Mouse (Mus musculus) layer of hippocampus, postnatal 14 days (tissue): ENCODE data around the gene Prdm11. TPM values are rescaled to one million over a fixed set of nuclear protein-coding genes. Genes with fewer than 3 reads are reported as not detected.

Experiments used
- DNase-seq, 2 experiments: peaks; one replicate each; pipeline ENCODE4 v3.0.0; 2021 to 2022; ENCODE audit warnings: low spot score in 2 of 2, mixed read lengths in 1 of 2
- total RNA-seq, 2 experiments: library from RNA; stranded (reverse); gene quantifications; 2 replicates each; pipeline ENCODE4 v1.2.3; 2021

Prdm11 gene
- total RNA-seq, 2 experiments from 2014 or later: 24.7 to 29.7 TPM

DNA sequence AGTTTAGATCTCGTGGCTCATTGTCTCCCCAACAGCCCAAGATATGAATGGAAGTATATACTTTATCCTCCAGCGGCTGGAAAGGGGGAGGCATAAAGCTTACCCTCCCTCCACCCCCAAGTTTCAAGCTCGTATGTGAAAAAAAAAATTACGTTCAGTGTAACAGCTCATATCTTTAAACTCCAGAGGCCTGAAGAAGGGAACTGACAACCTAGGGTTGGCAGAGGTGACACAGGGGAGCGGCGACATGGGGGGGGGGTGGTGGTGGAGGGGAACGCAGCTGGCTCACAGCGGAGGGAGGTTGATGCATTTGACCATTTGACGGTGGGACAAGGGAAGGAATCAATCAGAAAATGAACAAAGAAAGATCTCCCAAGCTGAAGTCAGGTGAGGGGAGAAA is 74.9 kb downstream of the Prdm11 start:
- no peak for DNase-seq

DNA sequence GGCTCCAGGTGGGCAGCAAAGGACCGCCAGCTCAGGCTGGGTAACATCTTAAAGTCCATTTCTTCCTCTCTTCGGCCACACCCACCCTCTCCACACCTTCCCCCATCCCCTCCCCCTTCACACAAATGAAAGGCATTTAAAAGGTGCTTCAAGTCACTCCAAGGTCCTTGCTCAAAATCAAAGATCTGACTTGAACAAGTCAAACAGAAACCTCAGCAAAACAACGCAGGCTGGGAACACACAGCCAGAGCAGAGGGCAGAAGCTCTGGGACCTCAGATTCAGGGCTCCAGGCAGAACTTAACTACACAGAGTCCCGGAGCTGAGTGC is 78.2 kb downstream of the Prdm11 start:
- DNase-seq: no peak

DNA sequence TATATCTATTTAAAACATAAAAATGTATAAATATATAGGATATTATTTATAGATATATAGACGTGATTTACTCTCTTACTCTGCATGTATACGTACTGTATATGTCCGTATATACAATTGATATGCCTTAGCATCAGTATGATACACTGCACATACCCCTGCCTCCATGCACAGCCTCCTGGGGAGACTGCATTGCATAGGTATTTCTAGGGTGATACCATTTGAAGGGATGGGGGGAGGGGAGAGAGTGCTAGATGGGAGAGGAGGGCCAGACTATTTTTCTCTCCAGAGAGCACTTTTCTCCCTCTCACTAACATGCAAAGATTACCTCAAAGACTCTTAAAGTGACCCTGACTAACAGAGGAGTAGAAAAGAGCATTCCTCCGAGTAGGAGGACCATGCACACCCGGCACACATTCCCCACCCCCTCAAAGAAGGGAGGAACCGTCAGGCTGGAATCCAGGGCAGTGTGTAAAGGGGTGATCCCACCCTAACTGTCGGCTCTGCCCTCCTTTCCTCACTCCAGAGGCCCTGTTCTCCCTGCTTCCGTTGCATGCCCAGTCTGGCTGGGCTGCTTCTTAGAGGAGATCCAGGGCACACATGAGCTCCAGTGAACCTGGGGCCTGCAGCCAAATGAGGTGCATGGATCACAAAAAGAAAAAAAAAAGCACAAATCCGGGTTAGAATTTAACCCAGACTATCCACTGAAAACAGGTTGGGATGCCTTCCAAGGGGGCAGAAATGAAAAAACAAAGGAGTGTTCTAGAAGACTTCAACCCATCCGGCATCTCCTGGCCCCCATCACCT is 78.7 kb downstream of the Prdm11 start:
- DNase-seq: no peak

DNA sequence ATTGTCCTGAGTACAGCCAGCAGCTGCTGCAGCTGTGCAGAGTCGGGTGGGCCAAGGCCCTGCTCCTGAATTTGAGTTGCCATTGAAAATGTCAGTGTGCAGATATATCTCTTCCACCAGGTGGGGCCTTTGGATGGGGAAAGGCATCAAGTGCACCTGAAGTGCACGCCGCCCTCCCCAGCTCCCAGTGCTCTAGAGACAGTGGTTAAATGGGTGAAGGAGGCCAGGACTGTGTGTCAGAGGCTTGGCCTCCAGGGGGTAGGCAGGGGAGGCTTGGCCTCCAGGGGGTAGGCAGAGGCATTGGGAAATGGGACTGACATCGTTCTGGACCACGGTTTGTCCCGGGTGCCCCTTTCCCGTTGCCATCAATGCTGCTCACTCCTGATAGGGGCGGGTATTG is 79.7 kb downstream of the Prdm11 start:
- no peak for DNase-seq

DNA sequence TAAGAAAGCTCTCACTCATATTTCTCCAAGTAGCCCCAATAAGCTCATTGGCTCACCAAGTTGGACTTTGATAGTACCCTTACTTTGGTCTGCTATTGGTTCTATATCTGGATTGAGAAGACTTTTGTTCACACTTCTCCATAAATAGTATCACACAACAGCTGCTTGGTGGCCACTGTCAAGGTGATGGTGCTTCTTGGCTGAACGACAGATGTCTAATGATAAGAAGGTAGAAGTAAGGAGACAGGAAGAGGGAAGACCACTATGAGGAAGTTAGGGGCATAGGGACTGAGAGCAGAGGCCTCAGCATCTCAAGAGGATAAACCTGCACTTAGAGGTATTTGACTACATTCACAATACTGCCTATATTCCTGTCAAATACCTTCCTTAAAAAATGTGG is 81.6 kb downstream of the Prdm11 start:
- no peak for DNase-seq

DNA sequence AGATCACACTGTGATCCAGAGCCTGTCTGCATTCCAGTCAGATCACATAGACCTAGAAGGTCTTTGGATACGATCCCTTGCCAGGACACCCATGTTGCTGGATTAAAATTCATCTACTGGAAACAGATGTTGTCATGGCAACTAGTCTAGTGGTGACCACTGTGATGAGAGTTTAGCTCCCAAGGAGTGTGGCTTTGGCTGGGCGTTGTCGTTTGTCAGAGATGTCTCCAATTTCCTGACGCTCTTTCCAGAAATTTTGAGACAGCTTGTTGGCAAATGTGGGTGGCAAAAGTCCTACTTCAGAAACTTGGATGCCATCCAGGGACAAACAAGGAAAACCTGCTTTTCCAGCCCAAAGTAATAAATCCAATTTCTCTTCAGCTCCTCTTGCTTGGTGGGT is 87.3 kb downstream of the Prdm11 start:
- peak in 1 of 2 experiments; percentile 39 for DNase-seq

DNA sequence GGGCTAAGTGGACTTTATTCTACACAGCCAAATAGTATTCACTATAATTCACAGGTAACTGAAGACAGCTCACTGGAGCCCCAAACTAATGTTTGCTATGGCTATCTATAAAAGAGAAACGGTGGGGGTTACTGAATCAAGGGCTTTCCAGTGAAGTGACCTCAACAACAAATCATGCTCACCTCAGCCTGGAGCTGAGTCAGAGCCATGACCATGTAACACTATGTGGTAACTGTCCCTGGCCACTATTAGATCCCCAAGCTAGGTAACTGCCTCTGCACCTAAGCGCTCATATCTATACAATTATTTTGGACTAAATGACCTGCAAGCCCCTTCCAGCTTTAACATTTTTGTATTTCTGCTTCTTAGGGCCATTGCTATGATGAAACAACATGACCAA is 89.0 kb downstream of the Prdm11 start:
- no peak for DNase-seq

DNA sequence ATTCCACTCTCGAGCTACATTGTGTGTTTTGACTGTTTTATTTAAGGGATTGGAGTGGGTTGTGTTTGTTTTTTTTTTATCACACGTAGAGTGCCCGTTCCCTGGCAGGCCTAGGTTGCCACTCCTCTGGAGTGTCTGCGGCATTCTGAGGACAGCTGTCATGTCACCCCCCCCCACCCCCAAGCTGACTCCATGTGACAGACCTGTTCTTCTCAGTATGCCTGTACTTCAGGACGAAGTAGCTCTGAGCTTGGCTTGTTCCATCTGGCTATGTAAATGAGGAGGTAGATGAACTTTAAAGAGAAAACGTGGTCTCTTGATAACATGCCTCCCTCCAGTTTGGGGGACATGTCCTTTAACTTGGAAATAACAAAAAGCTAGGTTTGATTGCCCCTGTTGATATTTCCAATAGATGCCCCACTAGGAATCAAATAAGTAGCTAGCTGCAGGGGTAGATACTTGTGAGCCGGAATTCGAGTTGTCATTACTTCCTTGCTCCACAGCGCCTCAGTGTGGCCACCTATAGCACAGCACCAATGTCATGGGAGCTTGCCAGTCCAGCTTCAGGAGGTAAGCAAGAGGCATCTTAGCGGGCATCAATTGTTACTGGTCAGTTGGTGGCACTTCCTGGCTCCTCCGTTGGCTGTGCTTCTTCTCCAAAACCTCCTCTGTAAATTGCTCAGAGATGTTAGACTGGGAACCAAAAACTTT is 91.4 kb downstream of the Prdm11 start:
- DNase-seq: peak; percentile 75 to 79

DNA sequence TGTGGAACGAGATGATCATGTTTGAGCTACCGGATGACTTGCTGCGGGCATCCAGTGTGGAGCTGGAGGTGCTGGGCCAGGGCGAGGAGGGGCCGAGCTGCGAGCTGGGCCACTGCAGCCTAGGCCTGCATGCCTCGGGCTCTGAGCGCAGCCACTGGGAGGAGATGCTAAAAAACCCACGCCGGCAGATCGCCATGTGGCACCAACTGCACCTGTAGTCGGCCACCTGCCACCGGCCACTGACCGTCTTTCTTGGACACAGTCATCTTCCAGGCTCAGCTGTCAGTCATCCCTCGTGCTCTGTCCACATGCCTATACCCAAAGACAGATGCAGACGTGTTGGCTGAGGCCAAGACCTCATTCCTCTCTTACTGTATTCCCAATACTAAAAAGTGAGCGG is 92.5 kb downstream of the Prdm11 start:
- DNase-seq: no peak

DNA sequence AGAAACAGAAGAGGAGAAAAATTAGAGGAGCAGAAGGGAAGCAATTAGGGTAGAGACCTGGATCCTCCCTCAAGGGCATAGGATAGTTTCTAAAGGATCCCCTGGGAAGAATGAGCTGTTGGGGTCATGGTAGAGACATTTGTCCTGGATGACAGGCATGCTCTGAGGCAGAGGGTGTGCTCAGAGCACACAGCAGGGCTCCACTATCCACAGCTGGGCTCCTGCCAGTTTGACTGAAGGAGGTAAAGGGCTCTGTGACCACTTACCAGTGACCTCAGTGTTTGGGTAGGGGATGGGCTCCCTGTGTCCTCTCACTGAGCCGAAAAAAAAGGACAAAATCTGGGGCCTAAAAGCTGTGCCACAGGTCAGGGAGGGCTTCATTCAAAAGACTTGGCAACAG is 96.4 kb downstream of the Prdm11 start:
- no peak for DNase-seq

DNA sequence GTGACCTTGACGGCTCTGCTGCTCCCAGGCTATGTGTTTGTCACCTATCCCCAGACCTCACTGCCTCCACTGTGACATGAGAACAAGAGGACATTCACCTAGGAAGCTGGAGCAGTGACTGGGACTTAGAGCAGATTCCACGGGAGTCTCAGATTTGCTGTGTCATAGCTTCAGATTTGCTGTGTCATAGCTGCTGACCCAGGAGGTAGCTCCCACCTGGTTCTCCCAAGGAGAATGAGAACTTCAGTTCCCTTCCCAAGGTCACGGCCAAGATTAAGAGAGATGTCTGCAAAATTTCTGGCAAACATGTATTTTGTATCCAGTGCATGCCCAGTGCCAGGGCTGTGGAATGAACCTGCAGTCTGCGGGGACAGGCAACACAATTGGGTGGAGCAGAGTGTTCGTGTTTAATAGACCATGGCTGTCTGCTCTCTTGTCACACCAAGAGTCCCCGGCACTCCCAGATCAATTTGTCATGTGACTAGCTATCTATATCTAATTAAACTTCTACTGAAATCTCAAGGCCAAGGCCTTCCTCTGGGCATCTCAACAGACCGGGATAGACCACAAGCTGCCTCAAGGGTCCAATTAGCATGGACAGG is 97.2 kb downstream of the Prdm11 start:
- DNase-seq: no peak

DNA sequence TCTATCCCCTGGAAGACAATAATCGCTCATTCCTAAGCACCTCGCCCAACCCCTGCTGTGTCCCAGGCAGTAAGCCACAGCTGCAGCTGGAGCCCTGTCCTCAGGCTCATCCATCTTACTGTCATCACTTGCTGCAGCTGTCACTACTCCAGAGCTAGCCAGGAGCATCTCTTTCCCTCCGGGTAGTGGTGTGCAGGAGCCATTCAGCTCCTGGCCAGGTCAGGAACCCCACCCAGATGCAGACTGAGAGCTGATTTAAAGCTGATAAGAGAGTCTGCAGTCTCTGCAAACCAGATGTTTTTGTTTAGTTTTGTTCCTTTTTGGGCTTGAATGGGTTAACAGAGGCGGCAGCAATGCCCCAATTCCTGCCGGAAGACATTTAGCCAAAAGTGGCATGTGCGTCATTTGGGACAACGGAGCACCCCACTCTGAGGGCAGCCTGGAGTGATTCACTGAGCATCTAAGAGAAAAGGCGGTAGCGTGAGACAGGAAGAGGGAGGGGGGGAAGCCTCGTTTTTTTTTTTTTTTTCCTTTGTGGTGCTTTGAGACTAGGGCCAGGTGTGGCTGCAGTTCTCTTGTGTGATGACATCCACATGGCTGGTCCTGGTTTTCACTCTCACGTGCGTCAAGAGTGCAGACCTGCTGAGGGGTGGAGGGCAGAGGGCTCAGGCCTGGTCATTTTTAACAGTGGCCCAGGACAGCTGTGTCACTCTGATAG is 97.8 kb downstream of the Prdm11 start:
- DNase-seq: no peak

DNA sequence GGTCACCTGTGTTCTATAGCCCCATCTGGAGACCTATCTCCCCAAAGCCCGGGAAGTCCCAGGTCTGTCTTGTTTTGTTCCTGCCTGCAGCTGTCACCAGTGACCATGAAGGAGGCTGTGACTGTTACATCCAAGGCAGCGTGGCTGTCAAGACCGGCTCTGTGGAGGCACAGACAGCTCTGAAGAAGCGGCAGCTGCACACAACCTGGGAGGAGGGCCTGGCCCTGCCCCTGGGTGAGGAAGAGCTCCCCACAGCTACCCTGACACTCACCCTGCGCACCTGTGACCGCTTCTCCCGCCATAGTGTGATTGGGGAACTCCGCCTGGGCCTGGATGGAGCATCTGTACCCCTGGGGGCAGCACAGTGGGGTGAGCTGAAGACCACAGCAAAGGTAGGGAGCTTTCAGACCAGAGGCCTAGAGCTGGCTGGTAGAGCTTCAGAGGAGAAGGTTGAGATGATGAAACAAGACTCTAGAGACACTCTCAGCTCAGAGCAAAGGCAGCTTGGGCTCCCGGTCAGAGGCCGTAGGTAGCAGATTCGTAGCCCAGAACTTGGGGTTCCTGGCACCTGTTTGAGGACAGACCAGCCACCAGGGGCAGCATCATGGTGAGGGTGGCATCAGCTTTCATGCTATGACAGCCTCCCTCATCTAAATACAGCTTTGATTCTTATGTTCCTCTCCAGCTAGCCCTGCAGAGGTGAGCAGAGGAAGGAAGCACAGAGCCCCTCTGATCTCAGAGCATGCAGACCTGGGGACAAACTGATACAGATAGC is 100.0 kb downstream of the Prdm11 start:
- DNase-seq: no peak

DNA sequence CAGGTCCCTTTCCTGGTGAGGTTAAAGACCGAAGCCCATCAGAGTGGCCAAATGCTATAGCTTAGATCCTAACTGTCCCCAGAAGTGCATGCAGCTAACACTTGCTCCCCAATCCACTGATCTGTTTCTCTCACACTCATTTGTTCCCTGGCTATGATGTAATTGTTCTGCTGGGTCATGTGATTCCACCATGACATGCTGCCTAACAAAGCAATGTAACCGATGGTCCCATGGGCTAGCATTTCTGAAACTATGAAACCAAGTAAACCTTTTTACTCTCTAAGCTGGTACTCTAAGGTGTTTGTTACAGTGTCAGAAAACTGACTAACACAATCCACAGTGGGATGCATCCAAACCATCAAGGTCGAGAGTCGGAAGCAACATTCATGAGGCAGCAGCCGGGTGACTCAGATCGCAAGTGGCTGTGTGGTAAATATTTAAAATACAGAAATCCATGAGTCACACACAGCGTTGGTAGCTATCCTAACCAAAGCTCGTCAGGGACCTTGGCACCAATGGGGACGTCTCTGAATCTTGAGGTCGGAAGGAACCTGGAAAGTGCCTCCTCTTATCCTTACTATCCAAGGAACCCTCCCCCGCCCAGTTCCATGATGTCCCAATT is 100.7 kb downstream of the Prdm11 start:
- DNase-seq: no peak

DNA sequence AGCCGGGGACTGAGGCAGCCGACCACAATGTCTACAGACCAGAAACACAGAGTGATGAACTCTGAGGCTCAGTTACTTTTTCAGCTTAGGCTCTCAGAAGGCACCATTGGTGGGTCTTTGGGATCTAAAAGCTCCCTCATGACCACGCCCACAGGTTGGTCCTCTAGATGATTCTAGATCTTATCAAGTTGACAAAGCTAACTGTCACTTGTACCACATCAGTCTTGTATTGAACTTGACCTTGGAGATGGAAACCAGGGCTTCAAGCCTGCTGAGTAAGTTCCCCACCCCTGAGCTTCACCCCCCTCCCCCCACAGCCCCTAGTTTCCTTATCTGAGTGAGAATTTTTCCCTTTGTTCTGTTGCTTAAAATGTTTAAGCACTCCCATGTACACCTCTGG is 101.6 kb downstream of the Prdm11 start:
- DNase-seq: no peak

DNA sequence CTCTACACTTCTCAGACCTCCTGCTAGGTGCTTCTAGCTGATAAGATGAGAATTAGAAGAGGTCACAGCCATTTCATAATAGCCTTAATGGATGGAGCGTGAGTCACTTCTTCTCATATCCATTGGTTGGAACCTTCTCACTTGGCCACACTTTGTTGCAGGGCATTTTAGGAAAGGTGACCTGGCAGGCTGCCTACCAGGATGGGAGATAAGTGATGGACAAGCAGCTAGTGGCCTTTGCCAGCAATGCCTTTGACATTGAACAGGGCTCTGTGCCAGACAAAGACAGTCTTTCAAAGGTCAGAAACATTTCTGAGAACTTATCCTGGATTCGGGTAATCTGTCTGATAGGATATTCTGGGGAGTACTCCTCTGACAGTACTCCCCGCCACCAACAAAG is 102.6 kb downstream of the Prdm11 start:
- DNase-seq: no peak

DNA sequence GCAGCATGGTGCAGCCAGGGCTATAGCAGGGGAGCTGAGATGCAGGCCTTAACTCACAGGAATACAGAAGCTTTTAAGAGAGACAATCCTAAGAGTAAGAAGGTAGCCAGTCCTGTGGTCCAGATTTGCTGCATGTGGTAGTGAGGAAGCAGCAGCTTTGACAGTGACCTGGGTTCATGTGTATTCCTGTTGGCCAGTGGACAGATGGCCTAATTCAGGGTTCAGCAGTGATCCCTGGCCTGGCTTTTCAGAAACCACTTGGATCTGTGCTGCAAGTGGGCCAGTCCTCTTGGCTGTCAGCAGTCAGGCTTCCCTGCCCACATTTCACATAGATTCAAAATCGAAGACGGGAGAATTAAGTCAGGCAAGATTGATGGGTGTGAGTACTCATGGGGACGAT is 104.5 kb downstream of the Prdm11 start:
- no peak for DNase-seq

DNA sequence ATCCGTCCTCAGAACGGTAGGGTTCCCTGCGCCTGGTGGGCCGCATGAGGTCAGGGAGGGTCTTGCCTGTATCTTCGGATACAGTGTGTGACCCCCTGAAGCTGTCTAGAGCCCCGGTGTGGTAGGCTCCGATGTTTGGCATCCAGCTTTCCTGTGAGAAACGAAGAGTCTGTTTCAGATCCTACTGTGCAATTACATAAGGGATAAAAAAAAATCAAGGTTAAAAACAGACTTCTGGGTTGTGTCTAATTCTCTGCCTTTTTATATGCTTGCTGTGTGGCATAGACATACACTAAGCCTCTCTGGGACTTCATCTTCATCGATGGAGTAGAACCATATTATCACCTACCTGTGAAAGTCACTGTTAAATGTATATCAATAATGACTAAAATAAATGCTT is 105.0 kb downstream of the Prdm11 start:
- DNase-seq: no peak

DNA sequence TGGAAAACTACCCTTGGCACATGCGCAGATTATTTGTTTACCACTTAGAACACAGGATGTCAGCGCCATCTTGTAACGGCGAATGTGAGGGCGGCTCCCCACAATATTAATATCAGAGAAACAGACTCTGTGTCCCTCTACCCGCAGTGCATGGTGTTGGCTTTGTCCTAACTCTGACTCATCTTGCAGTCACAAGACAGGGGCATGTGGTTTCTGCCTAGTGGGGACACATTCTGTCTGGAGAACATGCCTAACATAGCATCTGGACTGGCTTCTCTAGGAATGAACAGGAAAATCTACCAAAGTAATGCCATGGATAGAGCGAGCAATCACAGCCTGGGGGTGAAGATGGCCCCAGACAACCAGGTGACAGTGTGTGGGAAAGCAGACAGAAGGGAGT is 107.1 kb downstream of the Prdm11 start:
- no peak for DNase-seq

DNA sequence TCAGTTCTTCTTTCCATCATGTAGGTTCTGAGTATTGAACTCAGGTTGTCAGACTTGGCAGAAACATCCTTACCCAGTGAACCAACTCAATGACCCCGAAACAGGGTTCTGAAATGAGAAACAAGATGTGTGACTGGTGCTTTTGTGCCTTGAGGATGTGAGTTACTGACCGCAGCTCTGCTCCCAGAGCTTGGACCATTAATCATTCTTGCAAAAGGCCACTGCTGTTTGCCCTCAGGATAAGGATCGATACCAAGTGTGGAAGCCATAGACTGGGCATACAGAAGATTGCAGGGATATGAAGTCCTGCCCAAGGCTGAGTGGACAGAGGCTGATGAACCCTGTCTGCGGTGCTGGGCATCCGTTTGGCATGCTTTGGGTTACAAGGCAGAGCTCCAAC is 107.9 kb downstream of the Prdm11 start:
- DNase-seq: no peak

DNA sequence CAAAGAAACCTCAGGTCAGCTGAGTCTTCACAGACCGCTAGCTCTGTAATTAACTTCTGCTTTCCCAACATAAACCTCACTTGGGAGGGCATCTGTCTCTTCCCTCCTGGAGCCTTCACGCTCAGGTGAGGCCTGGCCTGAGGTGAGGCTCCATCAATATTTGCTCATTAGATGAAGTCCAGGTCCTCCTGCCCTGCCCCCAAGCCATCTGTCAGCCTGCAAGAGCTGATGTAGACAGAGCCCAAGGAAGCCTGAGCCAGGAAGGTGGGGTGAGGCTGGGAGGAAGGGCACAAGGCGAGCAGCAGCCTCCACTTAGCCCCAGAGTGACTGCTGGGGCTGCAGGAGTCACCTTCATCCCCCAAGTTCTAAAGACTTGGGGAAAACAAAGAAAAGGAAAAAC is 110.5 kb downstream of the Prdm11 start:
- DNase-seq: no peak
